Mouse (Mus musculus) stomach, postnatal 0 days (tissue): ENCODE measurements at regions not wholly inside any gene's neighbourhood (a gene's known extent, or its start where the extent isn't known, plus 50 kb on each side); places are given as distances from the start of the nearest gene placed in this dataset.

Source experiments
- CTCF ChIP-seq: IDR thresholded peaks from 2 replicates; pipeline ENCODE4 v1.5.1; 2016; ENCODE audit warnings: antibody characterized with exemption, low read depth, mild to moderate bottlenecking, moderate library complexity
- EP300 ChIP-seq: optimal IDR thresholded peaks from 2 replicates; pipeline ENCODE3; 2016; ENCODE audit warnings: antibody characterized with exemption

- TF ChIP-seq CTCF (no peak), EP300 (no peak)
Measured at GRCm38 (mm10) chr12:90857746-90858145, 119.5 kb upstream of the Dio2 start.
